Mouse (Mus musculus): ENCODE results near the gene Zdhhc23. TPM values are rescaled to one million over a fixed set of nuclear protein-coding genes. Genes with fewer than 3 reads are reported as not detected.

Gene Zdhhc23
- polyA plus RNA-seq, 1 experiment = 1.3 TPM

- TF ChIP-seq CTCF (IDR thresholded peaks at IDR 0.05; ENCODE audit: control insufficient read depth, insufficient read depth, insufficient replicate concordance, low read depth, low read length) = no peak
- TF ChIP-seq POLR2A (IDR thresholded peaks at IDR 0.05; ENCODE audit: control insufficient read depth, low read depth, low read length) = no peak
- no peak overlapping the region for H3K27ac ChIP-seq (ENCODE audit: control insufficient read depth, insufficient read depth, low read depth, low read length)
- H3K27me3 ChIP-seq (ENCODE audit: control insufficient read depth, insufficient read depth, low read length) = no peaks in the 10 kb centered on the region
- H3K4me3 ChIP-seq (ENCODE audit: control insufficient read depth, low read depth, low read length) = no peak overlapping the region
- H3K4me1 ChIP-seq (ENCODE audit: control insufficient read depth, insufficient read depth, low read length) = no peaks in the 10 kb centered on the region
- no peaks in the 10 kb centered on the region; the same call in 1 of the 2 replicates for H3K36me3 ChIP-seq (ENCODE audit: control insufficient read depth, insufficient read depth, low read length)
Observed at GRCm38 (mm10) chr16:43951591-43951990, 28.0 kb downstream of the Zdhhc23 start.

GRCm38 (mm10) chr16:43945869-43946268 is 33.7 kb downstream of the Zdhhc23 start:
- Histone ChIP-seq H3K4me3 (ENCODE audit: control insufficient read depth, low read depth, low read length) (no peak overlapping the region), H3K27me3 (ENCODE audit: control insufficient read depth, insufficient read depth, low read length) (no peaks in the 10 kb centered on the region), H3K4me1 (ENCODE audit: control insufficient read depth, insufficient read depth, low read length) (no peaks in the 10 kb centered on the region), H3K27ac (ENCODE audit: control insufficient read depth, insufficient read depth, low read depth, low read length) (no peak overlapping the region), H3K36me3 (ENCODE audit: control insufficient read depth, insufficient read depth, low read length) (no peaks in the 10 kb centered on the region; the same call in none of the 2 replicates)
- no peak for TF ChIP-seq CTCF (IDR thresholded peaks at IDR 0.05; ENCODE audit: control insufficient read depth, insufficient read depth, insufficient replicate concordance, low read depth, low read length)
- TF ChIP-seq POLR2A (IDR thresholded peaks at IDR 0.05; ENCODE audit: control insufficient read depth, low read depth, low read length) = no peak

GRCm38 (mm10) chr16:43945351-43945750 is 34.2 kb downstream of the Zdhhc23 start:
- Histone ChIP-seq H3K27me3 (ENCODE audit: control insufficient read depth, insufficient read depth, low read length) (no peaks in the 10 kb centered on the region), H3K27ac (ENCODE audit: control insufficient read depth, insufficient read depth, low read depth, low read length) (no peak overlapping the region), H3K4me3 (ENCODE audit: control insufficient read depth, low read depth, low read length) (no peak overlapping the region), H3K36me3 (ENCODE audit: control insufficient read depth, insufficient read depth, low read length) (no peaks in the 10 kb centered on the region; the same call in none of the 2 replicates), H3K4me1 (ENCODE audit: control insufficient read depth, insufficient read depth, low read length) (no peaks in the 10 kb centered on the region)
- no peak for TF ChIP-seq CTCF (IDR thresholded peaks at IDR 0.05; ENCODE audit: control insufficient read depth, insufficient read depth, insufficient replicate concordance, low read depth, low read length)
- TF ChIP-seq POLR2A (IDR thresholded peaks at IDR 0.05; ENCODE audit: control insufficient read depth, low read depth, low read length) = no peak

- no peak for TF ChIP-seq CTCF (IDR thresholded peaks at IDR 0.05; ENCODE audit: control insufficient read depth, insufficient read depth, insufficient replicate concordance, low read depth, low read length)
- no peak for TF ChIP-seq POLR2A (IDR thresholded peaks at IDR 0.05; ENCODE audit: control insufficient read depth, low read depth, low read length)
- Histone ChIP-seq H3K27me3 (ENCODE audit: control insufficient read depth, insufficient read depth, low read length) (no peaks in the 10 kb centered on the region), H3K4me3 (ENCODE audit: control insufficient read depth, low read depth, low read length) (no peak overlapping the region), H3K27ac (ENCODE audit: control insufficient read depth, insufficient read depth, low read depth, low read length) (no peak overlapping the region), H3K4me1 (ENCODE audit: control insufficient read depth, insufficient read depth, low read length) (no peaks in the 10 kb centered on the region), H3K36me3 (ENCODE audit: control insufficient read depth, insufficient read depth, low read length) (no peaks in the 10 kb centered on the region; the same call in none of the 2 replicates)
Observed at GRCm38 (mm10) chr16:43940846-43941245, 38.7 kb downstream of the Zdhhc23 start.

- H3K36me3 ChIP-seq (ENCODE audit: control insufficient read depth, insufficient read depth, low read length) = no peaks in the 10 kb centered on the region; the same call in 1 of the 2 replicates
- H3K27ac ChIP-seq (ENCODE audit: control insufficient read depth, insufficient read depth, low read depth, low read length) = no peak overlapping the region
- H3K4me1 ChIP-seq (ENCODE audit: control insufficient read depth, insufficient read depth, low read length) = no peaks in the 10 kb centered on the region
- no peaks in the 10 kb centered on the region for H3K27me3 ChIP-seq (ENCODE audit: control insufficient read depth, insufficient read depth, low read length)
- H3K4me3 ChIP-seq (ENCODE audit: control insufficient read depth, low read depth, low read length) = no peak overlapping the region
- TF ChIP-seq POLR2A (IDR thresholded peaks at IDR 0.05; ENCODE audit: control insufficient read depth, low read depth, low read length) (no peak), CTCF (IDR thresholded peaks at IDR 0.05; ENCODE audit: control insufficient read depth, insufficient read depth, insufficient replicate concordance, low read depth, low read length) (no peak)
Observed at GRCm38 (mm10) chr16:43935892-43936291, 43.7 kb downstream of the Zdhhc23 start.

GRCm38 (mm10) chr16:43935367-43935766 is 44.2 kb downstream of the Zdhhc23 start:
- H3K4me1 ChIP-seq (ENCODE audit: control insufficient read depth, insufficient read depth, low read length) = no peaks in the 10 kb centered on the region
- no peaks in the 10 kb centered on the region; the same call in 1 of the 2 replicates for H3K36me3 ChIP-seq (ENCODE audit: control insufficient read depth, insufficient read depth, low read length)
- H3K27ac ChIP-seq (ENCODE audit: control insufficient read depth, insufficient read depth, low read depth, low read length) = no peak overlapping the region
- no peaks in the 10 kb centered on the region for H3K27me3 ChIP-seq (ENCODE audit: control insufficient read depth, insufficient read depth, low read length)
- H3K4me3 ChIP-seq (ENCODE audit: control insufficient read depth, low read depth, low read length) = no peak overlapping the region
- TF ChIP-seq CTCF (IDR thresholded peaks at IDR 0.05; ENCODE audit: control insufficient read depth, insufficient read depth, insufficient replicate concordance, low read depth, low read length) = no peak
- TF ChIP-seq POLR2A (IDR thresholded peaks at IDR 0.05; ENCODE audit: control insufficient read depth, low read depth, low read length) = no peak

GRCm38 (mm10) chr16:43934856-43935255 is 44.7 kb downstream of the Zdhhc23 start:
- no peaks in the 10 kb centered on the region for H3K27me3 ChIP-seq (ENCODE audit: control insufficient read depth, insufficient read depth, low read length)
- no peaks in the 10 kb centered on the region; the same call in 1 of the 2 replicates for H3K36me3 ChIP-seq (ENCODE audit: control insufficient read depth, insufficient read depth, low read length)
- TF ChIP-seq CTCF (IDR thresholded peaks at IDR 0.05; ENCODE audit: control insufficient read depth, insufficient read depth, insufficient replicate concordance, low read depth, low read length) (no peak), POLR2A (IDR thresholded peaks at IDR 0.05; ENCODE audit: control insufficient read depth, low read depth, low read length) (no peak)
- H3K27ac ChIP-seq (ENCODE audit: control insufficient read depth, insufficient read depth, low read depth, low read length) = no peak overlapping the region
- H3K4me3 ChIP-seq (ENCODE audit: control insufficient read depth, low read depth, low read length) = no peak overlapping the region
- no peaks in the 10 kb centered on the region for H3K4me1 ChIP-seq (ENCODE audit: control insufficient read depth, insufficient read depth, low read length)

GRCm38 (mm10) chr16:43933041-43933440 is 46.5 kb downstream of the Zdhhc23 start:
- H3K36me3 ChIP-seq (ENCODE audit: control insufficient read depth, insufficient read depth, low read length) = no peaks in the 10 kb centered on the region
- no peak for TF ChIP-seq POLR2A (IDR thresholded peaks at IDR 0.05; ENCODE audit: control insufficient read depth, low read depth, low read length)
- TF ChIP-seq CTCF (IDR thresholded peaks at IDR 0.05; ENCODE audit: control insufficient read depth, insufficient read depth, insufficient replicate concordance, low read depth, low read length) = no peak
- no peaks in the 10 kb centered on the region for H3K27me3 ChIP-seq (ENCODE audit: control insufficient read depth, insufficient read depth, low read length)
- H3K4me1 ChIP-seq (ENCODE audit: control insufficient read depth, insufficient read depth, low read length) = no peaks in the 10 kb centered on the region
- no peak overlapping the region for H3K4me3 ChIP-seq (ENCODE audit: control insufficient read depth, low read depth, low read length)
- H3K27ac ChIP-seq (ENCODE audit: control insufficient read depth, insufficient read depth, low read depth, low read length) = no peak overlapping the region
